Mouse (Mus musculus) bone marrow macrophage, adult 2 months (primary cell): ENCODE measurements around the gene Cbx4.

ENCODE experiments used
- CTCF ChIP-seq: IDR thresholded peaks from 2 replicates; pipeline ENCODE4 v1.5.1; 2012; ENCODE audit warnings: low read depth, mild to moderate bottlenecking, low read length, moderate library complexity
- POLR2A ChIP-seq: IDR thresholded peaks from 2 replicates; pipeline ENCODE4 v1.6.1; 2012; ENCODE audit warnings: mild to moderate bottlenecking, low read depth, low read length, borderline replicate concordance

GRCm38 (mm10) chr11:119098202-119098601, 12.2 kb upstream of the Cbx4 start:
- no peak for TF ChIP-seq POLR2A
- no peak for TF ChIP-seq CTCF
